Mouse (Mus musculus) adrenal gland, adult 18-20 months (tissue): Measurements from ENCODE around the gene Ndufc1. TPM values are rescaled to one million over a fixed set of nuclear protein-coding genes. Genes with fewer than 3 reads are reported as not detected.
"Not testable (repeated sequence)": the region's sequence is repeated elsewhere in the genome, so short reads cannot be mapped to it uniquely, and the experiment has no call there.

ENCODE experiments used
- DNase-seq, 2 experiments: peaks; one replicate each; pipeline ENCODE4 v3.0.0; 2021 to 2022; ENCODE audit warnings: low spot score in 2 of 2
- long read RNA-seq, 2 experiments: library from polyadenylated mRNA; stranded (forward); transcript quantifications; one replicate each; pipeline ENCODE4 v2.0.0; 2021
- total RNA-seq, 2 experiments: library from RNA; stranded (reverse); gene quantifications; 1 replicate in 1 of 2; 2 replicates in 1 of 2; pipeline ENCODE4 v1.2.3; 2021

The Ndufc1 gene
- total RNA-seq, result 100 to 1,000 TPM; 725 to 859 TPM
- long read RNA-seq, experiment 1, transcript Ndufc1-201 (4 exons, 1,249 nt), result major isoform, 102 of 107 reads
- long read RNA-seq, experiment 1, partial matches to known transcripts, result 1 of 107 reads
- long read RNA-seq, experiment 1, other reads (novel, unspliced or antisense), result 4 of 107 reads
- long read RNA-seq, experiment 2, transcript Ndufc1-201 (4 exons, 1,249 nt), result major isoform, 537 of 558 reads
- long read RNA-seq, experiment 2, partial matches to known transcripts, result 6 of 558 reads
- long read RNA-seq, experiment 2, other reads (novel, unspliced or antisense), result 13 of 558 reads

DNA sequence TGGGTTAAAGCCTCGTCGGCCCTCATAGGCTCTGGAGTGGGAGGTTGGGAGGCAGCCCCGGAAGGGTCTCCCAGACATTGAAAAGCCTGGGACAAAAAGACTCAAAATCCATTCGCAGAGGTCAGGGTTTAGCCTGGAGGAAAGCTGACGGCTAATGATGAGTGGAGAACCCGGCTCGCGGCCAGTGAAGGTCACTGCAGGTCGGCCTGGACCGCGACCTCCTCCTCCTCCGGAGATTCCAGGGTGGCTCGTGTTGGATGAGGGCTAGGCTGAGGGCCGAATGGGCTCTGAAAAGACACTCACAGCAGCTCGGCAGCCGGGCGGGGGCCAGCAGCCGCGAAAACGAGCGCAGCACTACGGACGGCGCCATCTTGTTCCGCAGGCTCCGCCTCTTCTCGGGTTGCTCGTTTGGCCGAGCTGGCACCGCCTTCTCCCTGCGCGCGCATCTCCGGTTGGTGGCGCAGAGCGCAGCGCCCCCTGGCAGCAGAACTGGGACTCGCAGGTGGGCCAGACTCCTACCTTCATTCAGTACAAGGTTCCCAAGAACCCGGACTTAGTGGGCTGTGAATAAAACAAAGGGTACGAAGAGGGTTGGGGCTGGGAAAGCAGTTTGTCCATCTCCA, at the start of gene Ndufc1:
Ndufc1 (minus strand) TSS at position 428 of the 623 bp plus-strand sequence.
- peak; percentile 99 to 100 for DNase-seq

DNA sequence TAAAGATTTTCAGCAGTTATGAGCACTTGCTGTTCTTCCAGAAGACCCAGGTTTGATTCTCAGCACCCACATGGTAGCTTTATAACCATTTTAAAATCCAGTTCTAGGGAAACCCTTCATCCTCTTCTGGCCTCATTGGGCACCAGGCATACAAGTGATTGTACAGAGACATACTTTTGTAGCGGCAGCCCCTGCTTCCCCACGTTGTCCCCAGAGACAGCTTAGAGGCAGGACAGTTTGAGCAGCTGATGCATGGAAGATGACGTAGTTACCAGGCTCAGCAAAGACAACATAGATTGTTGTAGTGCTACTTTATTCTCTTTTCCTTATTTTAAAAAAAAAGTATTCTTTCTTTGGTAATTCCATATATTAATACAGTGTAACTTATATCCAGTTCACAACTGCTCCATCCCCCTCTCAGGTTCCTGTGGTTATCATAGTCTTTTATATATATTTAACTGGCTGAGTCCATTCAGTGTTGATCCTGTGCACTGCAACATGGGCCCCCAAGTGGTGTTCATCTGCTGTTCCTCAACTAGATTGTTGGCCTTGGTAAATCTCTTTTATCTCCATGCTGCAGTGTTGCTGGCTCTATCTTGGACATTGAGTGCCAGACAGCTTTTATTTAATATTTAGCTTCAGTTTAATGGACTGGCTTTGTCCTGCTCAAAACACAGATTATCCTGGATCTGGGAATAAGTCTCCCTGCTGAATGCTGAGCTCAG, 26.2 kb upstream of the Ndufc1 start:
- no peak for DNase-seq

- DNase-seq, result not testable (repeated sequence)
Observed at GRCm38 (mm10) chr3:51434364-51434763, 25.6 kb upstream of the Ndufc1 start.

GRCm38 (mm10) chr3:51425394-51425793, 16.6 kb upstream of the Ndufc1 start:
- no peak for DNase-seq

GRCm38 (mm10) chr3:51421921-51422320, 13.1 kb upstream of the Ndufc1 start:
- DNase-seq, result no peak

DNA sequence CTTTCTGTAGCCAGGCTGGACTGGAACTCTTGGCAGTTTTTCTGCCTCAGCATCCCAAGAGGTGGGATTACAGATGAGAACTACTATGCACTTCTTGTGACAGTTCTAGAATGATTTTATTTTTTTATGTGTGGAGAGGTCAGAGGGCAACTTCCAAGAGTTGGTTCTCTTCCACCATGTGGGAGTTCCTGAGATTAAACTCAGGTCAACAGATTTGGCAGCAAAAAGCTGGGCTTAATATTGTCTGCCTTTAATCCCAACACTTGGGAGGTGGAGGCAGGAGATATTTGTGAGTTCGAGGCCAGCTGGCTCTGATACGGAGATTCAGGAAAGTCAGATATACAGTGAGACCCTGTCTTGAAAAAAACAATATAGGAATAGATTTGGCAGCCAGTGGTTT, 9.2 kb upstream of the Ndufc1 start:
- no peak for DNase-seq

- no peak for DNase-seq
Observed at GRCm38 (mm10) chr3:51417485-51417884, 8.7 kb upstream of the Ndufc1 start.

DNA sequence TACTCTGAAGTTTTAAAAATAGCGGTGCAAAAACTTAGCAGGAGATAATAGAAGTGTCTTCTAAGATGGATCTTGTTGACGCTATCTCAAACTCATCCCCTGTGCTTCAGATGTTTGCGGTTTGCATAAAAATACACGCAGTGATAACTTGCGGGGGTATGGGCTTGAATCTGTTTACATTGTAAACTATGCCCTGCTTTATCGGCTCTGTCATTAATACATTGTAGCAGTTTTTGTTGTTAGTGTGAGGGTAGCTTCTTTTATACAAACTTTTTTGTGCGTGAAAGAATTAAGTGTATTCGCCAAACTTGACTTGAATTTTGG, 8.3 kb upstream of the Ndufc1 start:
- DNase-seq, result no peak

- peak; percentile 60 to 64 for DNase-seq
Observed at GRCm38 (mm10) chr3:51416364-51417134, 7.8 kb upstream of the Ndufc1 start.

- no peak for DNase-seq
Observed at GRCm38 (mm10) chr3:51416073-51416363, 7.2 kb upstream of the Ndufc1 start.

- DNase-seq, result peak; percentile 94 to 96
Observed at GRCm38 (mm10) chr3:51415098-51416072, 6.6 kb upstream of the Ndufc1 start, which contains the start of gene Naa15. Gene Naa15 (plus strand): TSS chr3:51415148.

DNA sequence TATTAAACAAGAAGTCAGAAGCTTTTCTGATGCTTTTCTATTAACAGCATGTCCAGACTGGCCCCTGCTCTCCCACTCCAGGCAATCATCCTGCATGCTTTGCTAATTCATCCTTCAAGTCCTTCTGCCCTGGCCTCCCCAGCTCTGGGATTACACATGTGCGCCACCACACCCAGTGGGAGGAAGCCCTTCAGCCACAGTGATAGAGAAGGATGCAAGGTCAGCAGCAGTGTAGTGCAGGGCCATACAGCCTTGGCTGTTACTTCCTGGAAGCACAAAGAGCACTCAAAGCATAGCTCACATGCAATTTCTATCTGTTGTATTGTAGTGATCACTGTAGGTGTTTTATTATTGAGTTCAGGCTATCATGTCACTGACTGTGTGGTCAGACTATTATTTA, 4.5 kb upstream of the Ndufc1 start:
- DNase-seq, result no peak

DNA sequence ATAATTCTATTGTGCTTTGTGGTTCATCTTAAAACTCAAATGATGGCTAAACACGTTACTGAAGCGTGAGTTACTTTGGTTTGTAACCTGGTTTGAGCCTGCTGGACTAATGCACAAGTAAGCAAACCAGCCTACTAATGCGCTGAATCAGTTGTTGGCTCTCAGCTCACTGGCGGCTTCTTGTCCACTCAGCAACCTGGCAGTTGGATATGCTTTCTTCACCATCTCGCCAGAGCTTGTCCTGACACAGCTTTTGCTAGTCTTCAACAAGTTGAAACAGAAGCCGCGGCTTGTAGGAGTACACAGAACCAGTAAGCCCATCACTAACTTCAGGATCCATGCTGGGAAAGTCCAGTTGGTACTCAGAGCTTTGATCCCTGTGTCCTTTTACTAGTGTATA, 3.7 kb upstream of the Ndufc1 start:
- DNase-seq, result no peak

DNA sequence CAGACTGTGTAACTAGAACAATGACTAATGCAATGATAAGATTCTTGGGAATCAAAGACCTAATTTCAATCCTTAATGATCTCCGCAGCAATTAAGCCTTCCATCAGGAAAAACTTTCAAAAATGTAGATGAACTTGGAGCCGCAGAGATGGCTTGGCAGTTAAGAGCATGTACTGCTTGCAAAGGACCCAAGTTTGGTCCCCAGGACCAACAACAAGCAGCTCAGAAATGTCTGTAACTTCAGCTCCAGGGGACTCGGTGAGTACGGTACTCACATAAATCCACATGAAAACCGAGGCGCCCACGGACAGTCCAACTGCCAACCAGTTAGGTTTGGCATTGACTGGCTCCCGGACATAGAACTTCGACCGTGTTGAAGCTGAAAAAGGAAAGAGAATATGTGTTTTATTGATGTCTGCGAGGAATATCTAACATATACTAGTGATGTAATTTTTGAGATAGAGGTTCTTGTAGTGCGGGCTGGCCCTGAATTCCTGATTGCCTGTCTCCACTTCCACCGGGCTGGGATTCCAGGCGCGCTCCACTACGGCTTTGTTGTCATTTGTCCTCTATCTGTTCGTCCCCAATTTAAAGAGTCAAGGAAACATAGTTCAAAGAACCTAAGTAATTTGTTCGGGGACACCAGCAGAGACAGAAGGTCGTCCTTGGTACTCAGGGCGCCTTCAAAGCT, 773 bp downstream of the Ndufc1 start:
- no peak for DNase-seq

DNA sequence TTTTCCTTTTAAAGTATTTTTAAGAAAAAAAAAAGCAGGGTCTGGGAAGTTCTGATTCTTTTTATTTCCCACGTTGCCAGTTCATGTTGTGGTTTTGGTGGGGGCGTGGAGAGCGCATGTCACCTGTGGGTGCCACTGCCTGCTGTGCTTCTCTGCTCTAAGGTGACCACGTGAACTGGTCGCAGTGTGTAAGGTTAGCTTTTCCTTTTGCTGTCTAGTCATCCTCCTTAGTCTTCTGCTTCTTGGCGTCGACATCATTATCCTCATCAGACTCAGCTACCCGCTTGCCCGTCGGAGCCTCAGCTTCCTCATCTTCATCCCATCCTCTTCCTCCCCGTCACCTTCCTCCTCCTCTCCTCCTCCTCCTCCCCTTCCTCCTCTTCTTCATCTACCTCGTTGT, 6.2 kb downstream of the Ndufc1 start:
- no peak for DNase-seq

DNA sequence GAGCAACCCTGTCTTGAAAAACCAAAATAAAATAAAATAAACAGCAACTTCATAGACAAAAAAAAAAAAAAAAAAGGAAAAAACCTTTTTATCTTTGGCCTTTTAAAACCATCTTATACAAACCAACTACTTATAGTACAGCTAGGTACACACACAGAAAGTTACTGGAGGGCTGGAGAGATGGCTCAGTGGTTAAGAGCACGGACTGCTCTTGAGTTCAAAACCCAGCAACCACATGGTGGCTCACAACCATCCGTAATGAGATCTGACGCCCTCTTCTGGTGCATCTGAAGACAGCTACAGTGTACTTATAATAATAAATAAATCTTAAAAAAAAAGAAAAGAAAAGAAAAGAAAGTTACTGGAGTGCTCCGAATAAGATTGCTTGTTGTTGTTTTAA, 6.7 kb downstream of the Ndufc1 start:
- DNase-seq, result not testable (repeated sequence)

- no peak for DNase-seq
Observed at GRCm38 (mm10) chr3:51400682-51401081, 8.1 kb downstream of the Ndufc1 start.

GRCm38 (mm10) chr3:51399531-51399930, 9.3 kb downstream of the Ndufc1 start:
- no peak for DNase-seq

- DNase-seq, result no peak
Observed at GRCm38 (mm10) chr3:51398667-51399066, 10.1 kb downstream of the Ndufc1 start.
